Mouse (Mus musculus): ENCODE results near the gene Anapc15-ps. TPM values are rescaled to one million over a fixed set of nuclear protein-coding genes. Genes with fewer than 3 reads are reported as not detected.

Gene Anapc15-ps
- total RNA-seq, 2 experiments from 2014 or later, result not detected

GRCm38 (mm10) chr10:95704847-95705246, 31.6 kb upstream of the Anapc15-ps start:
- no peak for TF ChIP-seq CTCF (conservative IDR thresholded peaks at IDR 0.05)
- no peak for DNase-seq (ENCODE audit: low spot score in 2 of 2)
- H3K27ac ChIP-seq, result no peak overlapping the region
- H3K4me3 ChIP-seq, result no peak overlapping the region

DNA sequence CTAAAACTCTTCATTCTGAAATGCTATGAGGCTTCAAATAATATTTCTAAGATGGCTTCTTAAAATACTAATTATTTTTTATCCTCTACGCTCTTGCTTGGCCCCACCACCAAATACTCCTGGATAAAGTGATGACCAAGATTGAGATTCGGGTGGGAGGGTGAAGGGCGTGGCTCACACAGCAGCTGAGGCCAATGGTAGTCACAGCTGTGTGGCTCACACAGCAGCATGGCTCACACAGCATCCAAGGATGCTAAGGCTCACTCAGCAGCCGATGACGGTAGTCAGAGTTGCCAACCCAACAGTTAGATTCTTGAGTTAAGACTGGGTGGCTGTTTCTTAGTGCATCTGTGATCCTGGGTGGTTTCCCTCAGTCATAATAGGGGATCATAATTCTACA, 30.5 kb upstream of the Anapc15-ps start:
- no peak for DNase-seq (ENCODE audit: low spot score in 2 of 2)
- no peak overlapping the region for H3K27ac ChIP-seq
- no peak overlapping the region for H3K4me3 ChIP-seq
- no peak for TF ChIP-seq CTCF (conservative IDR thresholded peaks at IDR 0.05)

GRCm38 (mm10) chr10:95700422-95700821, 27.2 kb upstream of the Anapc15-ps start:
- H3K4me3 ChIP-seq, result no peak overlapping the region
- no peak for DNase-seq (ENCODE audit: low spot score in 2 of 2)
- no peak for TF ChIP-seq CTCF (conservative IDR thresholded peaks at IDR 0.05)
- no peak overlapping the region for H3K27ac ChIP-seq

DNA sequence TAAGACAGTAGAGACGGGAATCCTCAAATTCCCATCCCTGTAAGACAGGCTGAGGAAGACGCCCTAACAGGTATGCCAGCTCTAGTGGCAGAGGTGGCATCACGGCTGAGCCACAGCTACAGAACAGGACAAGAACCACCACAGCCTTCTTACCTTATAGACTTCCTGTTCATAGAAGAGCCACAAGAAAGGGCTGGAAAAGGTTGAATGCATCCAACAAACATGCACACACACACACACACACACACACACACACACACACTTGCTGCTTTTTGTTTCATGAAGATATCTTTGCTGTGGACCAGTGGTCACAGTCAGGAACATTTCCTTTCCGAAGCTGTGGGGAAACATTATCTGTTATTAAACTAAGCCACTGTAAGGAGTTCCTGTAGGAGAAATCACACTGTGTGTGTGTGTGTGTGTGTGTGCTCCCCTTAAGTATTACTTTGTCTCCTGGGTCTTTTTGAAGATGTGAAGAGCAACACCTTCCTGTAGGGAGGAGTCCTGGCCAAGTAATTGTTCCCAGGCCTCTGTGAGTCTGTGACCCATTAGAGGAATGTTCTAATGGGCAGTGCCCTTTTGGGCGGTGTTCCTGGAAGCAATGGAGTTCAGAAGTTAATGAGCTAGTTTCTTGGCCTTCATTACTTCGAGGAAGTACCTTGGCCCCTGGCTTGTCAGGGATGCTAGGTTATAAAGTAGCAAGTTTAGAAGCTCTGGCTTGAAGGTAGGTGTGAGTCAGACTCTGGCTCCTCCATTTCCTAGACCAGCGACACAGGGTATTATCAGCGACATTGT, 25.9 kb upstream of the Anapc15-ps start:
- no peak for DNase-seq (ENCODE audit: low spot score in 2 of 2)
- no peak overlapping the region for H3K4me3 ChIP-seq
- no peak for TF ChIP-seq CTCF (conservative IDR thresholded peaks at IDR 0.05)
- H3K27ac ChIP-seq, result no peak overlapping the region

DNA sequence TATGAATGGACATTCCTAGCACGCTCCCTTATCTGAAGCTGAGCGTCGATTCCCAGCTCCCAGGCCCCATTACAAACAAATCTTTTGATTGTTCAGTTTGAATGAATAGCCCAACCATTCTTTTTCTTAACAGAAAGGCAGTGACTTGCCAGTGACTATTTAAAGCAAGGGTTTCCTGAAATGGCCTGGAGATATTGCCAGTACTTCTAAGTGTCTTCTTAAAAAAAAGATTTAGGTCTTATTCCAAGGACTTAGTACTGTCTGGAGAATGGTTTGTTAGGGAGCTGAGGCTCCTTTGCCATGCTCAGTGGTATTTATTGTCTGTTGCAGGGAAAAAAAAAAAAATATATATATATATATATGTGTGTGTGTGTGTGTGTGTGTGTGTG, 23.0 kb upstream of the Anapc15-ps start:
- TF ChIP-seq CTCF (conservative IDR thresholded peaks at IDR 0.05), result no peak
- H3K4me3 ChIP-seq, result no peak overlapping the region
- no peak for DNase-seq (ENCODE audit: low spot score in 2 of 2)
- H3K27ac ChIP-seq, result no peak overlapping the region

- TF ChIP-seq CTCF (conservative IDR thresholded peaks at IDR 0.05), result no peak
- no peak for DNase-seq (ENCODE audit: low spot score in 2 of 2)
- H3K4me3 ChIP-seq, result no peak overlapping the region
- no peak overlapping the region for H3K27ac ChIP-seq
Observed at GRCm38 (mm10) chr10:95695603-95696252, 22.5 kb upstream of the Anapc15-ps start.

GRCm38 (mm10) chr10:95694559-95695251, 21.5 kb upstream of the Anapc15-ps start:
- no peak for TF ChIP-seq CTCF (conservative IDR thresholded peaks at IDR 0.05)
- Histone ChIP-seq H3K4me3 (no peak overlapping the region), H3K27ac (no peak overlapping the region)
- DNase-seq (ENCODE audit: low spot score in 2 of 2), result no peak

- no peak for TF ChIP-seq CTCF (conservative IDR thresholded peaks at IDR 0.05)
- Histone ChIP-seq H3K27ac (no peak overlapping the region), H3K4me3 (no peak overlapping the region)
- no peak for DNase-seq (ENCODE audit: low spot score in 2 of 2)
Observed at GRCm38 (mm10) chr10:95691347-95691746, 18.1 kb upstream of the Anapc15-ps start.

DNA sequence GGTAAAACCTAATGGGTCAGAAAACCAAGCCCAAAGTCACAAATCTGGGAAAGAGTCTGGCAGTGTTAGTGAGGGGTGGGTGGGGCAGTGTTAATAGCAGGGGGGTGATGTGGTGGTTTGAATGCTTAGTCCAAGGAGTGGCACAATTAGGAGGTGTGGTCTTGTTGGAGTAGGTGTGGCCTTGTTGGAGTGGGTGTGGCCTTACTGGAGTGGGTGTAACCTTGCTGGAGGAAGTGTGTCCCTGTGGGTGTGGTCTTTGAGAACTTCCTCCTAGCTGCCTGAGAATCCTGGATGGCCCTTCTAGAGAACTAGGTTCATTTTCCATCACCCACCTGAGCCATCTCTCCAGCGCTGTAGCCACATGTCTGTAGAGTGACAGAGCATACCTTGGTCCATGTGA, 16.6 kb upstream of the Anapc15-ps start:
- DNase-seq (ENCODE audit: low spot score in 2 of 2), result no peak
- Histone ChIP-seq H3K27ac (no peak overlapping the region), H3K4me3 (no peak overlapping the region)
- TF ChIP-seq CTCF (conservative IDR thresholded peaks at IDR 0.05), result no peak

DNA sequence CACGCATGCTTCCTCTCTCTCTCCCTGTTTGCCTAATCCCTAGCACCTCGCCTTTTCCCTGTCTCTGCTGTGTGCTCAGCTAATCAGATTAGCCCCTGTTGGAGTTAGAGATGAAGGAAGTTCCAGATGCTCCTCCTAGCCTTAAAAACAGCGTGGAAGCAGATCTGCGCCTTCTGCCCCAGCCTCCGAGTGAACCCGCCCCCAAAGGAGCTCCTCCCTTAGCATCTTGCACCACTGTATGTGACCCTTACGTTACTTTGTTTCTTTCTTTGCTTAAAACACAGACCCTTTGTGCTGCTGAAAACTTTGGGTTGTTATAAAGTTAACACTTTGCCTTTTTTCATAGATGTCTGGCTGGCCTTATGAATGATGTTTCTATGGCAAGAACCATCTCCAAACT, 15.8 kb upstream of the Anapc15-ps start:
- Histone ChIP-seq H3K4me3 (no peak overlapping the region), H3K27ac (no peak overlapping the region)
- no peak for TF ChIP-seq CTCF (conservative IDR thresholded peaks at IDR 0.05)
- no peak for DNase-seq (ENCODE audit: low spot score in 2 of 2)

DNA sequence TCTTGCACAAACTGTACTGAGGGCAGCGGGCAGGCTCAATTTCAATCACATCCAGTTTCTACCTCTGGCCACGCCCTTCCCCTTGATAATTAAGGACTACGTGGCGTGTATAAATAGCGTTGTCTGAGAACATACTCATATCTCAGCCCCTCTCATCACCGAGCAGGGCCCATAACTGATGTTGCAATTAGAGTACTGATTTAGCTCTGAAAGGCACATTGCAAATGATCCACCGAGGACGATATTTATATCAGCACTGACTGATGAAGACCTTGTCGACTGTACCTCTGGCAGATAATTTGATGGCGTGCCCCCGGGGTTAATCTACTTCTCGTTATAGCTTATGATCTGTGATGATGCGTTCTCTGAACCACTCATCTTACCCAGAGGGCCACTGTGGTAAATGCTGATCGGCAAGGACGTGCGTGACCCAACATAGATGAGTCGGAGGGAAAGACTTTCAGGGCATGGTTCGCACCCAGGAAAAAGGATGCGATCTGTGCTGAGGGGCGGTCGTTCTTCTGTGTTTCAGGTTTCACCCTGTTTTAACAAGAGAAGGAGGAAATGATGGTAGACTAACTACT, 14.4 kb upstream of the Anapc15-ps start:
- DNase-seq (ENCODE audit: low spot score in 2 of 2), result no peak
- no peak for TF ChIP-seq CTCF (conservative IDR thresholded peaks at IDR 0.05)

GRCm38 (mm10) chr10:95686041-95686440, 12.8 kb upstream of the Anapc15-ps start:
- no peak for DNase-seq (ENCODE audit: low spot score in 2 of 2)
- TF ChIP-seq CTCF (conservative IDR thresholded peaks at IDR 0.05), result no peak

More for the DNA sequence above, 14.4 kb upstream of the Anapc15-ps start:
- no peak overlapping the region for H3K4me3 ChIP-seq
- H3K27ac ChIP-seq, result no peak overlapping the region

More at GRCm38 (mm10) chr10:95686041-95686440, 12.8 kb upstream of the Anapc15-ps start:
- H3K4me3 ChIP-seq, result no peak overlapping the region
- H3K27ac ChIP-seq, result no peak overlapping the region

Measured in layer of hippocampus, adult 2 months (tissue).